Mouse (Mus musculus): ENCODE measurements around the gene Olfr697.

GRCm38 (mm10) chr7:106691714-106692113 lies 50.5 kb downstream of the Olfr697 start, which contains the start of gene Olfr694:
- TF ChIP-seq POLR2A (IDR thresholded peaks at IDR 0.05; ENCODE audit: borderline replicate concordance, extremely low read depth, low read depth, low read length) (no peak), CTCF (IDR thresholded peaks at IDR 0.05; ENCODE audit: insufficient read depth, low read length) (no peak)

All from lung, adult 2 months (tissue).